Mouse (Mus musculus) ES-E14 (cell line): ENCODE data around the gene Nat8f6.
"Not testable (repeated sequence)": the region's sequence is repeated elsewhere in the genome, so short reads cannot be mapped to it uniquely, and the experiment has no call there.

Experiments used
- CHD2 ChIP-seq: IDR thresholded peaks from 2 replicates; pipeline ENCODE4 v1.6.1; 2014; ENCODE audit warnings: mild to moderate bottlenecking, low read depth, low read length, inconsistent platforms
- HCFC1 ChIP-seq: IDR thresholded peaks from 2 replicates; pipeline ENCODE4 v1.6.1; 2012; ENCODE audit warnings: low read length, inconsistent platforms, borderline replicate concordance; ENCODE audit not compliant: insufficient read depth
- MAFK ChIP-seq: IDR thresholded peaks from 2 replicates; pipeline ENCODE4 v1.6.1; 2014; ENCODE audit warnings: mild to moderate bottlenecking, low read depth, low read length, inconsistent platforms; ENCODE audit not compliant: insufficient read depth
- ZC3H11A ChIP-seq: IDR thresholded peaks from 2 replicates; pipeline ENCODE4 v1.6.1; 2012; ENCODE audit warnings: low read depth, mild to moderate bottlenecking, inconsistent platforms, low read length, borderline replicate concordance
- ZNF384 ChIP-seq: IDR thresholded peaks from 2 replicates; pipeline ENCODE4 v1.6.1; 2012; ENCODE audit warnings: low read depth, low read length, inconsistent platforms

GRCm38 (mm10) chr6:85834504-85835100 lies 13.8 kb upstream of the Nat8f6 start:
- not testable (repeated sequence) for TF ChIP-seq CHD2, HCFC1, ZC3H11A, MAFK, ZNF384
